Mouse (Mus musculus): ENCODE results near the gene Acap2.

GRCm38 (mm10) chr16:31184727-31185126 lies 16.3 kb downstream of the Acap2 start:
- TF ChIP-seq CTCF (IDR thresholded peaks at IDR 0.05; ENCODE audit: low read depth) (no peak), EP300 (IDR thresholded peaks at IDR 0.05; ENCODE audit: low read depth) (no peak)

All from liver, embryonic 14.5 days (tissue).